Mouse (Mus musculus): ENCODE data around the gene Mpdu1.
"Not testable (repeated sequence)": the region's sequence is repeated elsewhere in the genome, so short reads cannot be mapped to it uniquely, and the experiment has no call there.

Mpdu1 gene
- long read RNA-seq, experiment 1, transcript Mpdu1-201 (7 exons, 1,321 nt): major isoform, 30 of 39 reads
- long read RNA-seq, experiment 1, partial matches to known transcripts: 2 of 39 reads
- long read RNA-seq, experiment 1, other reads (novel, unspliced or antisense): 4 of 39 reads
- long read RNA-seq, experiment 2, transcript Mpdu1-202 (6 exons, 646 nt): minor isoform, 5 of 53 reads
- long read RNA-seq, experiment 2, transcript Mpdu1-201 (7 exons, 1,321 nt): major isoform, 42 of 53 reads
- long read RNA-seq, experiment 2, partial matches to known transcripts: 2 of 53 reads
- long read RNA-seq, experiment 2, other reads (novel, unspliced or antisense): 3 of 53 reads

DNA sequence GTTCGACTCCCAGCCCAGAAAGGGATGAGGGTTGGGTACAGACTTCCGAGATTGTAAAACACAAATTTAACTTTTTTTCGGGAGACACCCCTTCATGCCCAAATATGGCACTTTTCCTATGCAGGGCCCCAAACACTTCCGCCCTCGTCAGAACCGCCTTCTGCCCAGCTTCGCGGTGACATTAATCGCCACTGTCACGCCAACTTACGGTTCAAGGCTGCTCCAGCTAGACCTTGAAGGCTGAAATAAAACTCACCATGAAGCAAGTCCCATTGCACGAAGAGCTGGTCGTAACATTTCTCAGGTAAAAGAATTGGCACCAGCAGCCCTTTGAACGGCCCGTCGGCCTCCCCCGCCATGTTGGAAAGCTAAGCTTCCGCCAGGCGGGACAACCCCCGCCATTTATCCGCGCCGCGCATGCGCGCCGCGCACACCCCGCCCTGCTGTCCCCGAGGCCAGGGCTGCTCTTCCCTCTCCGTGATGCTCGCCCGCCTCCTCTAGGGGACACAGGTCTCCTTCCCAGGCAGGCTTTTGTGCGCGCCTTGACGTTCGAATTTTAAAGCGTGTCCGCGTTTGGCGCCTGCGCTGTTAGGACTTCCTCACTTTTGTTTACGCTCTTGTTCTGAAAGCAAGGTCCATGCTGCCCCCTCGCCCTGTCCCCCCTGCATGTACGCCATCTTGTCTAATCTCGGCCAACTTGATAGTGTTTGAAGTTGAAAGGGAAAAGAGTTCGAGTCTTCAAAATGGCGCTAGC lies at the start of gene Mpdu1:
Gene Mpdu1 (minus strand): TSS at position 430 of the 754 bp plus-strand sequence.
- intact Hi-C loops (cut with DNase I): loop anchor here (5.0 kb wide), 1 partner anchor 35 kb away; no protein-coding TSS in a partner anchor

DNA sequence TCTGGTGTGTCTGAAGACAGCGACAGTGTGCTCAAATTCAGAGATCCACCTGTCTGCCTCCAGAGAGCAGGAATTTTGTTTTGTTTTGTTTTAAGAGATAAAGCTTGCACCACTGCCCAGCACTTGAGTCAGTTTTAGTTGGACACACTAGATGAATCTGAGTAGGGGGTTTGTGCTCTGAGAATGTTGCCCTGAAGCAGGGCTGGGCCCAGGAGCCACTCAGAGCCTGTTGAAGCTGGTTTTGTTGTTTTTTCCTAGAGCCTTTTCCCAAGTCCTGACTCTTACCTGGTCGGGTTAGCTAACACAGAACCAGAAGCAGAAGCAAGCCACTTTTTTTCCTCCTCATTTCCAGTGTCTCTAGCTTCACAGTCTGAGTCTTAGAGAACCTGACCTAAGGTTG lies 48.6 kb upstream of the Mpdu1 start:
- intact Hi-C loops (cut with DNase I): no loop called here

DNA sequence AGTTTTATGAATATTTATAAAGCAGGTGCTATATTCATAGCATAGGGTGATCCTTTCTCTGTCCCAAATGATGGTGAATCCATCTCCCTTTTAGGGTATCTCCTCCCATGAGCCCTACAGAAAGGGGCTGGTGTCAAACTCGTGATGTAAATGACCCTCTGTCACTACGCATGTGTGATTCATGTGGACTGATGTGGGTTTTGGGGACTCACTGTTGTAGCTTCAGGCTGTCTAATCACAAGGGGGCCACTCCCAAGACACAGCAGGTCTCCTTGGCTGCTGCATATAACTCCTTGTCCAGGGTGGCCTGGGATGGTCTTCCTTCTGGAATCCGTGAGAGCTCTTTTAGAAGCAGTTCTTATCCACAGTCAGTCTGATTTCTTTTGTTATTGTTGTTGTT lies 48.0 kb upstream of the Mpdu1 start:
- intact Hi-C loops (cut with DNase I): no loop called here

DNA sequence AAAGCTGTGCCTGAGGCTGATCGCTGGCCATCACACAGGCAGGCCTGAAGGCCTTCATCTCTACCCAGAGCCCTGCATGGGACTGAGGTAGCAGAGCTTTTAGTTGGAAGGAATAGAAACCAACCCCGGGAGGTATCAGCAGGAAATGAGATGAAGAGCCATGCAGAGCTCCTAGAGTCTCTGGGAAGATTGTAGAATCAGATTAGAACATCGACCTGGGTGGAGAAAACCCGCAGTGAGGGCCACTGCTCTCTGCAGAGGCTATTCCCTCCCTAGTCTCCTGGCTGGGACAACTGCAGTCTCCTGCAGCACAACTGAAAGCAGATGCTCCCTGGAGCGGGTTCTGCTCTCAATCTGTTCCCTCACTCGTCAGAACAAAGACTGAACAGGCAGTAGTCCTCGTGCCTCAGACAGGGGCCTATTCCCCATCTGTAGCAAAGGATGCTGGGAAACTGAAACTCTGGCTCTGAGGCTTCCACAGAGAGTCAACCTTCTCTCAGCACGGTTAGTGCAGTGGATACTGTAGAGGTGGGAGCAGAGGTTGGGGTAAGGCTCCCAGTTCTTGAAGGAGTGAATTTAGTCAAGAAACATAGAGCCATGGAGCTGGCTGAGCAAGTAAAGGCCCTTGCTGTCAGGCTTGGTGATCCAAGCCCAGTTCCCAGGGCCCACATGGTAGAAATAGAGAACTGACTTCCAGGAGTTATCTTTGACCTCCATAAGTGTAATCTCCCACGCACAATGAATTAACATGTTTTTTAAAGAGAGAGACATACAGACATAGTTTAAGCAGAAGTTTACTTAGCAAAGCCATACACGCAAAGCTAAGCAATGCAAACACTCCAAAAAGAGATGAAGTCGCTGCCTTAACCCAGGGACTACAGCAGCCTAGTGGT lies 47.4 kb upstream of the Mpdu1 start:
- intact Hi-C loops (cut with DNase I): no loop called here

DNA sequence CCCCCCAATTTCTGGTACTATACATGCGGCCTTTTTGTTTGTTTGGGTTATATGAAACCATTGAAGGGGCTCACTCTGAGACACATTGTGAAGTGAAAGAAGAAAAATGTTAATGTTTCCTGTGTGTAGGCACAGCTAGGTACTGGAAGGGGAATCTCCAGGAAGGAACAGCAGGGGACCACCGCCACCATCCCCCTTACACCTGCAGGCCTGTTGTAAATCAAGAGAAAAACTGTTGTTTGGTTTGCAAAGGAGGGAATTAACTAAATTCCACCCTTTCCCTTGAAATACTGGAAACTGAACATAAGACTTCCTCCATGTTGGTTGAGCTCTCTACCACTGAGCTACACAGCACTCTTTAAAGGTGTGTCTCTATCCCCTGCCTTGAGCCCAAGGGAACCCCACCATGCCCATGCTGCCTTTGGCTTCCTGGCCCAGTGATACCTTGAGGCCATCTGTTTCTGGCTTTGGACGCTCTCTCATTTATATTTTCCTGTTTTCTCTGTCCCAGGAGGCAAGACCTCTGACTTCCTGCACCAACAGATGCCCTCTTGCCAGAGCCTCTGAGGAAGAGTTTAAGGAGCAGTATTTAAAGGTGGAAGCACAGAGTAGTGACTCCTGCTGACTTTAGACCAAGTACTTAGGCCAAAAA lies 46.3 kb upstream of the Mpdu1 start:
- intact Hi-C loops (cut with DNase I): no loop called here

DNA sequence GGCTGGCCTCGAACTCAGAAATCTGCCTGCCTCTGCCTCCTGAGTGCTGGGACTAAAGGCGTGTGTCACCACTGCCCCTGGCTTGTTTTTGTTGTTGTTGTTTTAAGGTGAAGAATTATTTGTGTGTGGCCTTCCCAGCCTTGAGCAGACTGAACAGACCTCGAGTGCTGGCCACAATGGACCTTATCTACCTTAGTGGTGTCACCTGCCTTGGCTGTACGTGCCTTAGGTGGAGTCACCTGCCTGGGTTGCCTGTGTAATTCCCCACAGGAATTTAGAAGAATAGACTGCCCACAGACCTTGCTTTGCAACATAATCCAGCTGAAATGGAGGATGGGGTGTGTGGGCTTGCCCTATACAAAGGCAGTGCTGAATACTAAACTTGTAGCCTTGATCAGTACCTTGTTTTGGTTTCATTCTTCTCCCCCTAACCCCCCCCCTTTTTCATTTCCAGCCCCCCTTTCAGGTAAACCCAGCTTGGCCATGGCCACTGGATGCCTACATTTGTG lies 45.5 kb upstream of the Mpdu1 start:
- intact Hi-C loops (cut with DNase I): no loop called here

DNA sequence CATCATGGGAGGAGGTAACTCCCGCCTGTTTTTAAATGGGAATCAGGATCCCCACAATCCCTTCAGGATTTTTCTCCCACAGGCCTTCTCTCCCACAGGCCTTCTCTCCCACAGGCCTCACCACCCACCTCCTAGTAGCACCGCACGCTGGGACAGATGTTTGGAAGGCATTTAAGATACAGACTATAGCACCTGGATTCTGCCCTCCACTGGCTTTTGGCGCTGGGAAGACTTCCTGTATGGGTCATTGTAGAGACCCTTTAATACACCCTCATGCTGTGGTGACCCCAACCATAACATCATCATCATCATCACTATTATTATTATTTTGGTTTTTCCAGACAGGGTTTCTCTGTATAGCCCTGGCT lies 45.0 kb upstream of the Mpdu1 start:
- intact Hi-C loops (cut with DNase I): no loop called here

DNA sequence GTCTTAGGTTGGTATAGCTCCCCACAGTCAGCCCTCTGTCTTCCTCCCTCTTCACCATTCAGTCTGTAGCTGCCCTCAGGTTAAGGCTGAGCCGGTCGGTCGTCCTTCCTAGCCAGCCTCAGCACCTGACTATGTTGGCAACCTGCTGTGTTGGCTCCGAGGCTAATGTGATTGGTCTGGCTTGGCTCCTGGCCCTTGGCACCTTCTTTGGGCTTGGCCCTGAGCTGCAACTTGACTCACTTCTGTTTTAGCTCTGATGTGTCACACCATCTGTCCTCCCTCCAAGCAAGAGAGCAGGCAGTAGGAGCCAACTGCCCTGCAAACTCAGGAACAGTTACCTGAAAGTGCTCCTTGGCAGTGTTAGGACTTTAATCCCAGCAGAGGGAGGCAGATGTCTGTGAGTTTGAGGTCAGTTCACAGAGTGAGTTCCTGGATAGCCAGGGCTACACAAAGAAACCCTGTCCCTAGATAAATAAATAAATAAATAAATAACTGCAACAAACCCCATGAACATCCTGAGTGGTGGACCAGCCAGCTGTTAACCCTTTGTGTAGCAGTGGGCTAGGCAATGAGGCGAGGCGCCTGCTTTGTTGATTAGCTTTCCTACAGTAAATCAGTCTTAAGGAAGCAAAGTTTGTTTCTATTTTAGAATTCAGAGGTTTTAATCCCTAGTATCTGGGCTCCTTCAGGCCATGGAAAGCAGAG lies 44.5 kb upstream of the Mpdu1 start:
- intact Hi-C loops (cut with DNase I): no loop called here

DNA sequence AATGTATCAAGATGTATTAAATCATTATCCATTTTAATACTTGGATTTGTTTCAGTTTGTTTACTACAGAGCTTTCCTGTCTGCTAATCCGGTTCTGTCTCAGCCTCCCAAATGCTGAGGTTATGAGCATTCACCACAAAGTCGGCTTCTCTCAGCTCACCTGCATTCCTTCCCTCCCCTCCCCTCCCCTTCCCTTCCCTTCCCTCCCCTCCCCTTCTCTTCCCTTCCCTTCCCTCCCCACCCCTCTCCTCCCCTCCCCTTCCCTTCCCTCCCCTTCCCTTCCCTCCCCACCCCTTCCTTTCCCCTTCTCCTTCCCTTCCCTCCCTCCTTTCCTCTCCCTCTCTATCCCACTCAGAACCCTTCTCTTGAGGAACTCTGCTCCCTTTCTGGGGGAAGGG lies 42.2 kb upstream of the Mpdu1 start:
- intact Hi-C loops (cut with DNase I): no loop called here

DNA sequence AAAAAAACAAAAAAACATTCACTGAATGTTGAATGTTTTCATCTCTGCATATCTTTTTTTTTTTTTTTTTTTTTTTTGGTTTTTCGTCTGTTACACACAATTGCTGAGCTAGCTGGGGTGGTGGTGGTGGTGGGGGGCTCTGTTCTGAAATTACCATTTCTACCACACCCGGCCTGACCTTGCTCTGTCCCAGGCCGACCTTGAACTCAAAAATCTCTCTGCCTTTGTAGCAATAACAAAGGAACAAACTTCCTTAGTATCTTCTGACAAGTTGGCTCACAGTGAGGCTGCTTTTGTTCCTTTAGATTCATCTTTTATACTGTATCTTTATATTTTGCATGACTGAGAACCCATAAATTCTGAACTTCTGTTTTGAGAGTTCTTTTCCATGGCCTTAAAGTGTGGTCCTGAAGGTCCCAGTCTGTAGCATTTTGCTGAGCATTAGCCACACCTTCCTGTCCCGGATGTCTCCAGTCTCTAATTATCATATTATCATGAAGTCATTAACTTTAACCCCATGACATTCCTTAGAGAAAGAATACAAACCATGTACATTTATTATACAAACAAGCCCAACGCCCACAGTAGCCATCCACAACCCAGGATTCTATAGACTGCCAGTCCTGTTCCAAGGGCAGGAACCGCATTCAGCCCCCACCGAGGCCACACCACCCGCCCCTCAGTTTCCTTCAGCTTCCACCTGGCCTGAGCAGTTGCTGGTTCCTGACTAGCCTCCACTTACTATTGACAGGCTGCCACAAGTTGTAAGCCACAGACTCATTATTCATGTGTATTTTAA lies 41.6 kb upstream of the Mpdu1 start:
- intact Hi-C loops (cut with DNase I): no loop called here

DNA sequence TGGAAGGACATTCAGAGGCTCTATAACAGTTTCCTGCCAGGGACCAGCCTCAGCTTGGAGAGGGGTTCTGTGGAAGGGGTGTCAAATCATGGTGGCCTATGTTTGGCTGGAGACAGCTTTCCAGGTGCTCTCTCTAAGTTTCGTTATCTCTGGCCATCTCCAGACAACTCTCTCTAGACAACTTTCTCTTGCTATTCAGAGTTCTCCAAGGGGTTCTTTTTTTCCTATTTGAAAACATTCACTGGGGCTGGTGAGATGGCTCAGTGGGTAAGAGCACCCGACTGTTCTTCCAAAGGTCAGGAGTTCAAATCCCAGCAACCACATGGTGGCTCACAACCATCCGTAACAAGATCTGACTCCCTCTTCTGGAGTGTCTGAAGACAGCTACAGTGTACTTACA lies 40.9 kb upstream of the Mpdu1 start:
- intact Hi-C loops (cut with DNase I): not testable (repeated sequence)

DNA sequence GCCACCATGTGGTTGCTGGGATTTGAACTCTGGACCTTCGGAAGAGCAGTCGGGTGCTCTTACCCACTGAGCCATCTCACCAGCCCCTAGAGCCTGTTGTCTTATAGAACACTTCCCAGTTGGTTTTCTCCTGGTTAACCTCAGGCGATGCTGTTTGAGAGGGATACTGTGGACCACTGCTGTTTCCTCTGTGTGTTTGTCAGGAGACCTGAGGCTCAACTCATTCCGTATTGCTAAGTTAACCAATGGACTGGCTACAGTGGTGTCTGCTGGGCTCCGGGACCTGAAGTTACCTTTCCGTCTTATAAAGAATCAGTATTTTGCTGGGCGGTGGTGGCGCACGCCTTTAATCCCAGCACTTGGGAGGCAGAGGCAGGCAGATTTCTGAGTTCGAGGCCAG lies 40.4 kb upstream of the Mpdu1 start:
- intact Hi-C loops (cut with DNase I): not testable (repeated sequence)

DNA sequence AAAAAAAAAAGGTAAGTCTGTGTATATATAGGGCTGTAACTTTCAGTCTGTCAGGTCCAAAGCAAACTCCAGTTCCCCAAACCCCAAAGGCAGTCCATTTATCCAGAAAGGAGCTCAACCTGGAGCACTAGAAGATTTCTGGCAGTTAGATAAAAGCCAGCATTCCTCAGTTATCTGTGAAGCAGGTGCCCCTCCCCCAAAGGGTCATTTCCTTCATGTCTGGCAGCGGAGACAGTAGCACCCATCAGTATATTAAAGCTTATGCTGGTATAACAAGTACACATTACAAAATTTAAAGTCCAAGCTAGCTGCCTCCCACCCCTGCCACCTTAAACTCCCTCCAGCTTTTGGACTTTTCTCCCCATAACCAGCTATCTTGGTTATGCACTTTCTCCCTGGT lies 37.2 kb upstream of the Mpdu1 start:
- intact Hi-C loops (cut with DNase I): no loop called here

DNA sequence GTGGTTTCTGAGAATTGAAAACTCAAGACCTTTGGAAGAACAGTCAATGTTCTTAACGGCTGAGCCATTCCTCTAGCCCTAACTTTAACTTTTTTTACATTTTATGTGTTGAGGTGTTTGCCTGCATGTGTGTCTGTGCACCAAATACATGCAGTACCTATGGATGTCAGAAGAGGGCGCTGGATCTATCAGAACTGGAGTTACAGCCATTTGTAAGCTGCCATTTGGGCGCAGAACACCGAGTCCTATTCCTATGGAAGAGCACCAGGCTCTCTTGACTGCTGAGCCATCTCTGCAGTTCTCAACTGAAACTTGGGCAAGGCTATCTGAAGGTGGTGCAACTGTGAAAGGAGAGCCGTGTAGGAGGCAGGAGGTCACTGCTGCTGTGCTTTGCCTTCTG lies 36.1 kb upstream of the Mpdu1 start:
- intact Hi-C loops (cut with DNase I): no loop called here

DNA sequence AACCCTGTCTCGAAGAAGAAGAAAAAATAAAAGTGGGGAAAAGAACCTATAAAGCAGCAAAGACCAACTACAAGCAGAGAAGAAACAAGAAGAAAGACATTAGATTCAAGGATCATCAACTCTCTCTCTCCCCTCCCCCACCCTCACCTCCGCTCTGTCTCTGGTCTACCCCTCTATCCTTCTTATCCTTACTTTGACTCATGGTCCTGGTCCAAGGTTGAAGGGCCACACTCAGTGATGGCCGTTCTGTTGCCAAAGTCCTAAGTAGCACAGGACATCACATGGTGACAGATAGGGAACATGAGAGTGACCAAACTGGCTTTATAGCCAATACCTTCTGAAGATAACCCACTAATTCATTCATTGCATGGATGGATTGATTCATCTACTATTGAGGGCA lies 35.0 kb upstream of the Mpdu1 start:
- intact Hi-C loops (cut with DNase I): no loop called here

DNA sequence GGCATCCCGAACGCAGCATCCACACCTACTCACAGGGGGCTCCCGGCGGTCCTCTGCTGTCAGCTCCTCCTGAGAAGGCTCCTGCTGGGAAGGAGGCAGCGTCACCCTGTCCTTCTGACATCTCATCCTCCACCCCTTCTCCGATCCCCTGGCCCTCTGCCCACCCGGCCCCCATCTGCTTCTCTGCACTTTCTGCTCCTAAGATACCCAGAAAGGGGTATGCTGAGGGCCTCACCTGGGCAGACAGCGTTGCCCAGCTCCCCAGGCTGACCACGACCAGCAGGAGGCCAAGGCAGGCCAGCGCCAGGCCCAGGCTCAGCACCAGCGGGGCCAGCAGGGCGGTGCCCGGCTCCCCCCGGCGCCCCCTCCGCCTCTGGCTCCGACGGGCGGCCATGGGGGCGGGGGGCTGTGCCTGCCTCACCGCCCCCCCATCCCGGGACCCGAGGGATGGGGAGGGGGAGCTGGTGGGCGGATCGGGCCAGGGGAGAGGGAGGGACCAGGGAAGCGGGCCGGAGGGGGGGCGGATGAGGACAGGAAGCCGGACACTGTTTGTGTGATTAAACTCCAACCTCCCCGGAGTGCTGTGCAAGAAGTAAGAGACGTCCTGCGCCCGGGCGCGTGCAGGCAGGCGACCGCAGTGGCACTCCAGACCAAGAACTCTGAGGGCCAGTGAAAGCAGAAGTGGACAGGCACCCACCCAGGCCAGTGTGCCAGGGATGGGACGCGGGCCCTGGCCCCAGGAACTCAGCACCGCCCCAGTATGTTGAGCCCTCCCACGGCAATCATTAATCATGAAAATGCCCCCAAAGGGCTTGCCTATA lies 33.1 kb upstream of the Mpdu1 start, which contains the start of the genes Tnfsf12 and Tnfsfm13:
Gene Tnfsf12 (minus strand): TSS at position 489 of the 821 bp plus-strand sequence.
Gene Tnfsfm13 (minus strand): TSS at position 738 of the 821 bp plus-strand sequence.
- intact Hi-C loops (cut with DNase I): no loop called here

DNA sequence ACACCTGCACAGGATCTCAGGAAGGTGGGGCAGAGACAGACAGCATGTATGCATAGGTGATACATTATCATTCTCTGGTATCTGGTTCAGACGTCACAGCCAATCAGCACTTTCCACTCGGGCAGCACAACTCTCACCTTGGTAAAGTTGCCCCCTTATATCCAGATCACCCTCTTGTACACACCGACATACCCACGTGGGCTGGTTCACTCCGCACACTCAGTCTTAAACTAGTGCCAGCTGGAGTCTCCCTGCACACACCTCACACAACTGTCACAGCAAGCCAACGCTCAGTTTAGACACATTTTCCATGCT lies 32.6 kb upstream of the Mpdu1 start:
- intact Hi-C loops (cut with DNase I): no loop called here

DNA sequence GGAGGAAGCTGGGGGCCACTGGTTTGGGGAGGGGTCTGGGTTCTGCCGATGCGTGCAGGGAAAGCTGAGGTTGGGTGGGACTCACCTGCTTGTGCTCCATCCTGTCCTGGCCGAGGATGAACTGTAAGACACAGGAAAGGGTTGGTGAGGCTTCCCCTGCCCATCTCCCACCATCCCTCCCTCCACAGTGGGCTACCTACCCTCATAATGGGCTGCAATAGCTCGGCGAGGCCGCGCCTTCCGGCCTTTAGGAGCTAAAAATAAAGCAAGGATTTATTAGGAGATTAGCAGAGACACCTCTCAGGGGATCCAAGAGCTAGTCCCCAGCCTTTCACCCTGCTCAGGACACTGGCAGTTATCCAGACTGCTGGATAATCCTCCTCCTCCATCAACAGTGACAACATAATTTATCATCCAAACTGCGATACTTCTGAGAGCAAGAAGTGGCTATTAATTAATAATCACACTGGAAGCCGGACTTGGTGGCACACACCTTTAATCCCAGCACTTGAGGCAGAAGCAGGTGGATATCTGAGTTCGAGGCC lies 31.1 kb upstream of the Mpdu1 start:
- intact Hi-C loops (cut with DNase I): no loop called here

DNA sequence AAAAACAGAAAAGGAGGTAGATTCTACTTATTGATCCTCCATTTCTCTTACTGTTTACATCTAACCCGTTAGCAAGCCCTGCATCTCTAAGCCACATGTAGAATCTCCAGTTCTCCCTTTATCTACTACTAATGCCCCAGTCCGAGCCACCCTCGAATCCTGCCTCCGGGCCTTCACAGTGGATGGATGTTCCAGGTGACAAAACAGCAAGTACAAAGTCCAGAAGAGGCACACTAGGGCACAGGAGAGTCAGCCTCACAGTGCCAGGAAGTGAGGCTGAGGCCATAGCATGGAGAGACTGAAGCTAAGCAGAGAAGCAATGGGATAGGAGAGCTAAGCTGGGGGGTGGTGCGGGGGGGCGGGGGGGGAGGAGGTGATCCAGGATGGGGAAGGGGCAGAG lies 30.4 kb upstream of the Mpdu1 start:
- intact Hi-C loops (cut with DNase I): no loop called here

All from adrenal gland (tissue).